Mouse (Mus musculus): Measurements from ENCODE around the gene Med27.

The Med27 gene

GRCm38 (mm10) chr2:29436376-29436775 is 89.8 kb downstream of the Med27 start:
- DNase-seq (ENCODE audit: low spot score in 2 of 2) = no peak

GRCm38 (mm10) chr2:29437111-29437510 is 90.5 kb downstream of the Med27 start:
- DNase-seq (ENCODE audit: low spot score in 2 of 2) = no peak

GRCm38 (mm10) chr2:29437861-29438529 is 91.4 kb downstream of the Med27 start:
- DNase-seq (ENCODE audit: low spot score in 2 of 2) = no peak

GRCm38 (mm10) chr2:29438530-29438862 is 91.9 kb downstream of the Med27 start:
- DNase-seq (ENCODE audit: low spot score in 2 of 2) = peak; percentile 39 to 51

- DNase-seq (ENCODE audit: low spot score in 2 of 2) = no peak
Measured at GRCm38 (mm10) chr2:29438986-29439385, 92.4 kb downstream of the Med27 start.

GRCm38 (mm10) chr2:29439396-29439795 is 92.8 kb downstream of the Med27 start:
- DNase-seq (ENCODE audit: low spot score in 2 of 2) = no peak

GRCm38 (mm10) chr2:29439857-29440502 is 93.4 kb downstream of the Med27 start:
- DNase-seq (ENCODE audit: low spot score in 2 of 2) = no peak

GRCm38 (mm10) chr2:29442275-29442674 is 95.7 kb downstream of the Med27 start:
- no peak for DNase-seq (ENCODE audit: low spot score in 2 of 2)

- DNase-seq (ENCODE audit: low spot score in 2 of 2) = no peak
Measured at GRCm38 (mm10) chr2:29443626-29444217, 97.1 kb downstream of the Med27 start.

GRCm38 (mm10) chr2:29448476-29449002 is 101.9 kb downstream of the Med27 start:
- DNase-seq (ENCODE audit: low spot score in 2 of 2) = no peak

GRCm38 (mm10) chr2:29451368-29451999 is 104.9 kb downstream of the Med27 start:
- no peak for DNase-seq (ENCODE audit: low spot score in 2 of 2)

GRCm38 (mm10) chr2:29453376-29453775 is 106.8 kb downstream of the Med27 start:
- no peak for DNase-seq (ENCODE audit: low spot score in 2 of 2)

- DNase-seq (ENCODE audit: low spot score in 2 of 2) = no peak
Measured at GRCm38 (mm10) chr2:29456631-29457320, 110.2 kb downstream of the Med27 start.

GRCm38 (mm10) chr2:29457677-29458076 is 111.1 kb downstream of the Med27 start:
- DNase-seq (ENCODE audit: low spot score in 2 of 2) = no peak

- DNase-seq (ENCODE audit: low spot score in 2 of 2) = no peak
Measured at GRCm38 (mm10) chr2:29458346-29458950, 111.8 kb downstream of the Med27 start.

GRCm38 (mm10) chr2:29459648-29460047 is 113.0 kb downstream of the Med27 start:
- no peak for DNase-seq (ENCODE audit: low spot score in 2 of 2)

- no peak for DNase-seq (ENCODE audit: low spot score in 2 of 2)
Measured at GRCm38 (mm10) chr2:29461841-29462240, 115.2 kb downstream of the Med27 start.

- DNase-seq (ENCODE audit: low spot score in 2 of 2) = no peak
Measured at GRCm38 (mm10) chr2:29463039-29463585, 116.5 kb downstream of the Med27 start.

- no peak for DNase-seq (ENCODE audit: low spot score in 2 of 2)
Measured at GRCm38 (mm10) chr2:29464851-29465648, 118.4 kb downstream of the Med27 start.

GRCm38 (mm10) chr2:29465649-29466137 is 119.1 kb downstream of the Med27 start:
- DNase-seq (ENCODE audit: low spot score in 2 of 2) = no peak
